Mouse (Mus musculus) forebrain, embryonic 12.5 days (tissue): ENCODE measurements at regions not wholly inside any gene's neighbourhood (a gene's known extent, or its start where the extent isn't known, plus 50 kb on each side); places are given as distances from the start of the nearest gene placed in this dataset.

Experiments used
- ATAC-seq: fragments of 200-750 bp; cut with Nextera tagmentation; 2 replicates; pipeline ENCODE4 v1.8.0; 2017; ENCODE audit warnings: moderate TSS enrichment; ENCODE audit not compliant: low FRiP score
- H3K27ac ChIP-seq: fragments of 300-500 bp; sonication (generic); 2 replicates; pipeline ENCODE4 v1.5.1; 2016; ENCODE audit warnings: mild to moderate bottlenecking
- H3K27me3 ChIP-seq: fragments of 300-500 bp; sonication (generic); 2 replicates; pipeline ENCODE4 v1.6.1; 2016; ENCODE audit warnings: mild to moderate bottlenecking
- H3K36me3 ChIP-seq: fragments of 300-500 bp; sonication (generic); replicated peaks from 2 replicates; pipeline ENCODE4 v1.6.1; 2016; ENCODE audit warnings: mild to moderate bottlenecking
- H3K4me1 ChIP-seq: fragments of 300-500 bp; sonication (generic); 2 replicates; pipeline ENCODE4 v1.6.1; 2016
- H3K4me2 ChIP-seq: fragments of 300-500 bp; sonication (generic); 2 replicates; pipeline ENCODE4 v1.6.1; 2016; ENCODE audit warnings: mild to moderate bottlenecking, moderate library complexity
- H3K4me3 ChIP-seq: fragments of 300-500 bp; sonication (generic); replicated peaks from 2 replicates; pipeline ENCODE4 v1.5.1; 2016; ENCODE audit warnings: mild to moderate bottlenecking
- H3K9ac ChIP-seq: fragments of 300-500 bp; sonication (generic); 2 replicates; pipeline ENCODE4 v1.6.1; 2016; ENCODE audit warnings: mild to moderate bottlenecking
- H3K9me3 ChIP-seq: fragments of 300-500 bp; sonication (generic); 2 replicates; pipeline ENCODE4 v1.6.1; 2016
- whole genome bisulfite sequencing: fragments of 180-500 bp; shearing (Covaris S2); methylation state at CpG from one replicate; pipeline ENCODE4 v1.1.7; 2016; 5-methylcytosine and 5-hydroxymethylcytosine counted together

DNA sequence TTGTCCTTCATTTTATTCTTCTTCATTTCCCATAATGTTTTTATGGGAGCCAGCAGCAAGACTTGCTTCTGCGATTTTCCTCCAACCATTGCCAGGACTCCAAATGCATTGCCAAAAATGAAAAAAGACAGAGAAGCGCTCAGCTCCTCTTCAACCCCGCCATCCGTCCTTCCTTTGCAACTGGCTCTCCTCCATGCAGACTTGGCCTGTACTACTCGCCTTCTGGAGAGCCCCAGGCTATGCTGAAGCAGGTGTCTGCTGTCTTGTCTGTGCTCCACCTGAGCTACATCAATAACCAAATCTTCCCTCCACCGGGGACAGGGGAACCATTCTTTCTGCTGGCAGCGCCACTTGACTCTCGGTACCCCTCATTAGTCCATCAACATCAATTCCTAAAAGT is 384.2 kb downstream of the Rps29 start:
- Histone ChIP-seq H3K9ac (no peak overlapping the region), H3K4me2 (no peak overlapping the region), H3K27me3 (no peaks in the 10 kb centered on the region), H3K4me1 (no peaks in the 10 kb centered on the region), H3K36me3 (no peaks in the 10 kb centered on the region), H3K27ac (no peak overlapping the region), H3K4me3 (no peak overlapping the region), H3K9me3 (no peaks in the 10 kb centered on the region)
- ATAC-seq = no peak
- 89% methylated on average over 8 of the region's 8 CpGs for WGBS

DNA sequence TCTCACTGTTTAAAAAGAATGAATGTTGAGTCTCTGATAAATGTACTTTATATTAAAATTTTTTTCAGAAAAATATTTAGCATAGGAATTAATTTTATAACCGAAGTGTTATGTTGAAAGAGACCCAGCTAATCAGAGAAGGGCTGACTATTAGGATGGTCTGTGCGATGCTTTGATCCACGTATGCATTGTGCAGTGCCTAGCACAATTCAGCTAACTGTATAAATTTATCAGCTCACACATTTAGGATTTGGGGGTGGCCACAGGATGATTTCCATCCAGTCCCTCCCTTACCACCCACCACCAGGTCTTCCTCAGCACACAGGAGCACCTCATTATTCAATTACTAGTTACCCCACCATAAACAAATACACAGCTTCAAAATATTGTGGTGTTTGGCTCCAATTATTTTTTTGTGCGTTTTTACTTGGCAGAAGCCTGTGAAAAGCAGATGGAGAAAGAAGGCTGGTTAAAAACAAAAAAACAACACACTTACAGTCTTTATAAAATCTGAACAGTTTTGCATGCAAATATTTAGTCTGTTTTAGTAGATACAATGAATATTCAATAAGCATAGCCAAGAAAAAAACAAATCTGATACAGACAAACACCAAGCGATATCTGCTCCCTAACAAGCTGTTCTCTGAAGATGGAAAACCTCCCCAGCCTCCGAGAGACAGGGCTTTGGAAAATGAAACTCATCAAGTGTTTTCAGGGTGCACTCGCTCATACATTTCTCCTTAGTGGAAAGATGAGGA is 400.5 kb downstream of the Rps29 start:
- H3K9ac ChIP-seq = no peak overlapping the region
- ATAC-seq = no peak
- H3K36me3 ChIP-seq = no peaks in the 10 kb centered on the region
- no peak overlapping the region for H3K27ac ChIP-seq
- H3K4me3 ChIP-seq = no peak overlapping the region
- WGBS = 88% methylated on average over 7 of the region's 7 CpGs
- no peaks in the 10 kb centered on the region for H3K4me1 ChIP-seq
- H3K9me3 ChIP-seq = no peaks in the 10 kb centered on the region
- H3K4me2 ChIP-seq = no peak overlapping the region
- no peaks in the 10 kb centered on the region for H3K27me3 ChIP-seq

DNA sequence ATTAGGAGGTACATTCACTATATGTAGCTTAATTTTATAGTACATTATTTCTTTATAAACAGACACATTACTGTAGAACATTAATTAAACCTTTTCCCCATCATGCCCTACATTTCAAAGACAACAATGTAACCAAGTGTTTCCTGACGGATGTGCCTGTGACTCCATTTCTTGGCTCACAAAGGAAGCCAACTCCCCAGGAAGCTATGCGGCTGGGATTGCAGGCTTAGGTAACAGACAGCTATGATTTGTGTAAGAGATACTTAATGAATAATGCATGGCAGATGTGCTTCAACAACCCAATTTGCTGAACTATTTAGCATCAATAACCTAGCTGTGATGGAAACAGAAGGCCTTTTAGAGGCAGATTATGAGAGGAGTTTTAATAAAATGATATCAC is 430.1 kb downstream of the Rps29 start:
- H3K4me3 ChIP-seq = no peak overlapping the region
- 39% methylated on average over 2 of the region's 2 CpGs for WGBS
- no peaks in the 10 kb centered on the region for H3K4me1 ChIP-seq
- no peaks in the 10 kb centered on the region for H3K27me3 ChIP-seq
- no peaks in the 10 kb centered on the region for H3K36me3 ChIP-seq
- no peaks in the 10 kb centered on the region for H3K9me3 ChIP-seq
- ATAC-seq = 0 out of 2 replicates have a peak, but pooled peaks have one; percentile 30
- H3K9ac ChIP-seq = no peak overlapping the region
- no peak overlapping the region for H3K4me2 ChIP-seq
- no peak overlapping the region for H3K27ac ChIP-seq

DNA sequence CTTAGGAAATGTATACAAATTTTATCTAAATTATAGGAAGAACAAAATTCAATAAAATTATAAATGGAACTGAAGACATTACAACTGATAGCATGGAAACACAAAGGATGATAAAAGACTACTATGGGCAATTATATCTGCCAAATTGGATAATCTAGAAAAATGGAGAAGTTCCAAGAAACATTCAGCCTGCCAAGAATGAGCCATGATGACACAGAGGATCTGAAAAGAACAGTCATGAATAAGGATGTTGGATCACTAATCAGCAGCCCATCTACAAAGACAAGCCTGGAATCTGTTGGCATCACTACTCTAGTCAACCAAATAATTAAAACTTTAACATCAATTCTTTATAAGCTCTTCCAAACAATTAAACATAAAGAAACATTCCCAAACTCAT is 440.0 kb downstream of the Rps29 start:
- Histone ChIP-seq H3K4me1 (no peaks in the 10 kb centered on the region), H3K27me3 (no peaks in the 10 kb centered on the region), H3K27ac (no peak overlapping the region), H3K9me3 (no peaks in the 10 kb centered on the region), H3K36me3 (no peaks in the 10 kb centered on the region), H3K4me2 (no peak overlapping the region), H3K4me3 (no peak overlapping the region), H3K9ac (no peak overlapping the region)
- ATAC-seq = no peak

DNA sequence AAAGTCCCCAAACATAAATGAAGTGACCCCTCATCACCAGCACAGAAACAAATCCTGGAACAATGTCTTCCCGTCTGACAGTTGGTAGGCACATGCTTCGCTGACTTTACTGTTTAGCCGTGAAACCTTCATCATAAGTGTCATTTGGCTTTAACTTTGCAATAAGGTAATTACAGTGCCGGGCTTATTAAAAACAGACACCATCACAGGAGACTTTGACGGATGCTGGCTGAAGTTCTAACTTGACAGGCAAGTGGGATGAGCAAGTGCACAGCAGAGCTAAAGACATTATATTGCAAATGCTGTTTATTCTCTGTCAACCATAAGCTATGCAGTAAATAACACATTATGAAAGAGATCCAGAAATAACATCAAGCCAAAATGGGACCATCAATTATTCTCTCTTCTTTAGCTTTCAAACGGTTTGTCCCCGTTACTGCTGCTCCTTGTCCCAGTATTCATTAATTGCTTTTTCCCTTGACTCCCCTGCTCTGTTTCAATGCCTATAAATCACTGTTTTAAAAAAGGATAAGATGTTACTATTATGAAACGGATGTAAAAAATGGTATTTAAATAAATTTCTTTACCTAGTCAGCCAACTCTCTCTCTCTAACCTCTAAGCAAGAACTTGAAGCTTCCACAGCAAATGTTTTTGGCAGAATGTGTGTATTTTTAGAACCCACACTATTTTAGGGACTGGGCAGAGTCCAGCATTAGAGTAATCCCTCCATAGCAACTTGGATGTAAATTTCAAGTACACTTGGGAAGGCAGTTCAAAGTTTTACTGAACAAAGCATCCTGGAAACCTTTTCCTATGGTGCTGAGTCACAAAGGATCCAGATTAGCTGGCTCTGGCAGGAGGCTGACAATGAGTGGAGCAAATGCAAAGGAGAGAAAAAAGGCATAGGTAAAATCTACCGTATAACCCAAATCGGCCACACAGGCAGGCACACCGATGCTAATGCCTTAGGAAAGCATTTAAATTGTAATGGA is 464.4 kb downstream of the Rps29 start:
- ATAC-seq = no peak
- Histone ChIP-seq H3K27ac (no peak overlapping the region), H3K4me2 (no peak overlapping the region), H3K9ac (no peak overlapping the region), H3K4me3 (no peak overlapping the region), H3K4me1 (no peaks in the 10 kb centered on the region), H3K27me3 (no peaks in the 10 kb centered on the region), H3K9me3 (no peaks in the 10 kb centered on the region), H3K36me3 (no peaks in the 10 kb centered on the region)
- WGBS = 54% methylated on average over 11 of the region's 11 CpGs

DNA sequence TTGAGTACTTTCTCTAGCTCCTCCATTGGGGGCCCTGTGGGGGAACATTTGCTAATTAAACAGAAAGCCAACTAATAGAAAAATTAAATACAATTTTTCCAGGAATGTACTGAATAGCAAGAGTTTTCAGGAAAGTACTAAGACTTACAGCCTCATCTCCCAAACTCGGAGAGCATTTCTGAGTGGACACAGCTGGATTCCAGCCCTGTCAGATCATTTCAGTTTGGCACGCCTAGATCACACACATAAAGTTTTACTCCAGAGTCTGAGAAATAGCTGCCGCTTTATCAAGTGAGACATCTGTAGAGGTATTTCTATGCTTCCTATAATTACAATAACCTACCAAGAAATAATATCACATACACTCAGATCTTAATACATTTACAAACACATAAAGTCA is 470.7 kb downstream of the Rps29 start:
- 90% methylated on average over 3 of the region's 3 CpGs for WGBS
- H3K4me2 ChIP-seq = no peak overlapping the region
- no peak for ATAC-seq

DNA sequence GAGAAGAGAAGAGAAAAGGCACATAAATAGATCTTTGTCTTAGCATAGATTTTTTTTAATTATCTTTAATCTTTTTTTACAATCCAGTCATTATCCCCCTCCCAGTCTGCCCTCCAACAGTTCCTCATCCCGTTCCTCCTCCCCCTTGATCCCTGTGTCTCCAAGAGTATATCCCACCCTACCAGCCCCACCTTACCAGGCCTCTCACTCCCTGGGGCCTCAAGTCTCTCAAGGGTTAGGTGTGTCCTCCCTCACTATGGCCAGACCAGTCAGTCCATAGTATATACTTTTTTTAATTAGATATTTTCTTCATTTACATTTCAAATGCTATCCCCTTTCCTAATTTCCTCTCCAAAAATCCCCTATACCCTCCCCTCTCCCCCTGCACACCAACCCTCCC is 475.1 kb downstream of the Rps29 start:
- Histone ChIP-seq H3K27me3 (no peaks in the 10 kb centered on the region), H3K36me3 (no peaks in the 10 kb centered on the region), H3K4me1 (peaks cover 4% of the 10 kb centered on the region; the same call in 1 of the 2 replicates), H3K27ac (no peak overlapping the region; the same call in 1 of the 2 replicates), H3K4me2 (no peak overlapping the region), H3K9me3 (no peaks in the 10 kb centered on the region), H3K4me3 (no peak overlapping the region), H3K9ac (no peak overlapping the region)
- 31% methylated on average over 1 of the region's 1 CpGs for WGBS
- no peak for ATAC-seq

More for the DNA sequence above, 470.7 kb downstream of the Rps29 start:
- no peaks in the 10 kb centered on the region for H3K27me3 ChIP-seq
- H3K4me3 ChIP-seq = no peak overlapping the region
- peaks cover 2% of the 10 kb centered on the region; the same call in 1 of the 2 replicates for H3K4me1 ChIP-seq
- no peaks in the 10 kb centered on the region for H3K9me3 ChIP-seq
- H3K9ac ChIP-seq = no peak overlapping the region
- H3K27ac ChIP-seq = no peak overlapping the region
- no peaks in the 10 kb centered on the region for H3K36me3 ChIP-seq

DNA sequence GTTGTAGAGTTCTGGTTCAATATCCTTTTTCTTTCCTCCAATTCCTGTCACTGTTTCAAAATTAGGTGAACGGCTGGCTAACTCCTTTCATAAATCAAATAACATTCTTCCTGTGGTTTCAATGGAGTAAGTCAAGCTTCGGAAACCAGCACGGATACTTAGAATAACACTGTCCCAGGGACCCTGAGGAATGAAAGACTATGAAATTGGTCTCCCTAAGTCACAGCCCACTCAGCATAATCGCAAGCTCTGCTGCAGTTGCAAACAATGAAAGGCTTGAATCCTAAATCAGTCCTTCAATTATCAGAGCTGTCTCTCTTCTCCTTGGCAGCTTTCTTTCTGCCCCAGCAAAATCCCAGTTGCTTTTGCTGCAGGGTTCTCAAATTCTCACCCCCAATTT is 475.8 kb downstream of the Rps29 start:
- Histone ChIP-seq H3K27ac (peak overlapping the region; percentile 50), H3K27me3 (no peaks in the 10 kb centered on the region), H3K9ac (no peak overlapping the region), H3K4me3 (no peak overlapping the region), H3K9me3 (no peaks in the 10 kb centered on the region), H3K4me1 (peaks cover 4% of the 10 kb centered on the region; the same call in 1 of the 2 replicates), H3K36me3 (no peaks in the 10 kb centered on the region), H3K4me2 (no peak overlapping the region)
- WGBS = 4% methylated on average over 4 of the region's 4 CpGs
- ATAC-seq = peak; percentile 77; the same call in 1 of the 2 replicates

DNA sequence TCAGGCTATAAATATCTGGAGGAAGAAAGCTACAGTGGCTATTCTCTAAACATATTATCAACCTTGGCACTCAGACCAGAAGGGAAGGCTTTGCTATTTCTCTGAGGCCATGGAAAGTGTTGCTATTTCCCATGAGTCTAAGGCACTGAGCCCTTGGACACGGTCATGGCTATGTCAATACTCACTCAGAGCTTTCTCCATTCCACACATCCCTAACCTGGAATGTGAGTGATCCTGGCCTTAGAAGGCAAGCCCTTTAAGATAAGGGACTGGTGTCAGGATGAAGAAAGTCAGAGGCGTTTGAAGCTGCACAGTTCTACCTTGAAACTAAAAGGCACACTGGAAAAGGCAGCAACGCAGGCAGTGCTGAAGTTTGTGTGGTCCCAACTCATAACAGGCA is 478.3 kb downstream of the Rps29 start:
- no peaks in the 10 kb centered on the region for H3K9me3 ChIP-seq
- H3K9ac ChIP-seq = no peak overlapping the region
- H3K4me3 ChIP-seq = no peak overlapping the region
- peaks cover 4% of the 10 kb centered on the region; the same call in 1 of the 2 replicates for H3K4me1 ChIP-seq
- H3K27me3 ChIP-seq = no peaks in the 10 kb centered on the region
- no peaks in the 10 kb centered on the region for H3K36me3 ChIP-seq
- no peak overlapping the region for H3K27ac ChIP-seq
- WGBS = 92% methylated on average over 3 of the region's 3 CpGs
- no peak for ATAC-seq
- H3K4me2 ChIP-seq = no peak overlapping the region

DNA sequence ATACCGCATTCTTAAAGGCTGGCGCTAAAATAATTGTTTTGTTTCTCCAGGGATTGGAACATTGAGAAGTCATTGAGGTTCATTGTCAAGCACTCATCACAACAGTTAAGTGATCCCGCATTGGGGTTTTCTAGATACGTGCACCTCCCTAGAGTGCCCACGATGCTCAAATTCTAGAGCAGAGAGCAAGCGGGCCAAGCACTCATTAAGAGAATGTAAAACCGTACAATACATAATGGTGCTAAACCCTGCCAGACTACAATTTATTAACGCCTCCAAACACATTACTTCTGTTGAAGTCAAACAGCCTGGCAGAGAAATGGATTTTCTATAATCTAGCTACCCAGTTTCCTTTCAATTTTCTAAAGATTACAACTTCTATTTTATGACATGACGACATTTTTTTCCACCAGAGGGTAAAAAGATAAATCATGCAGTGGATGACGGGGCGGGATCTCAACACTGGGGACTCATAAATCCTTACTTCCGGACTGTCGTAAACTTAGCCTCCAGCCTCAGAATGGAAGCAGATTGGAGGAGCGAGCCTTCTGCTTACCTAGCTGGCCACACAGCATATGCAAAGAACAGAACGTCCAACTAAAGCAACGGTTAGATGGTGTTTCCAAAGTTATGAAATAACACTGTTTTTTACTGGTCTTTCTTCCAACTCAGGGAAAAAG is 482.8 kb downstream of the Rps29 start:
- 91% methylated on average over 16 of the region's 16 CpGs for WGBS
- ATAC-seq = no peak
- H3K4me2 ChIP-seq = no peak overlapping the region
- no peak overlapping the region for H3K4me3 ChIP-seq
- H3K9ac ChIP-seq = no peak overlapping the region
- H3K36me3 ChIP-seq = no peaks in the 10 kb centered on the region
- H3K9me3 ChIP-seq = no peaks in the 10 kb centered on the region
- H3K27ac ChIP-seq = no peak overlapping the region
- no peaks in the 10 kb centered on the region for H3K4me1 ChIP-seq
- H3K27me3 ChIP-seq = no peaks in the 10 kb centered on the region

DNA sequence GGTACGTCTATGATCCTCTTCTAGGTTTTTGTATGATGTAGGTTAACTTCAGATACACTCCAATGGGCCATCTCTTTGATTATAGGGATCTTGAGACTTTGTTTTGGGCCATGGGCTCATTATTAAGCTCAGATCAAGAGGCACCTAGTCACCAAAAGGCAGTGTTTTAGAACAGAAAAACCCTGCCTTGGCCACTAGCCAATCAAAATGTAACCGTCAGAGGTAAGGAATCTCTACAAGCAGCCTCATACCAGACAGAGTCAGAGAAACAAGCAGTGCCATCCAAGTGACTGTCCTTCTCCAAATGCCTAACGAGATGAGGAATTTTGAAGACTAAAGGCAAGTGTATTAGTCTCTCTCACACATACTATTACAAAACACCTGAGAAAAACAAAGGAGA is 487.0 kb downstream of the Rps29 start:
- H3K4me2 ChIP-seq = no peak overlapping the region
- H3K9me3 ChIP-seq = no peaks in the 10 kb centered on the region
- H3K27me3 ChIP-seq = no peaks in the 10 kb centered on the region
- H3K4me1 ChIP-seq = no peaks in the 10 kb centered on the region
- H3K36me3 ChIP-seq = no peaks in the 10 kb centered on the region
- no peak overlapping the region for H3K9ac ChIP-seq
- no peak overlapping the region for H3K4me3 ChIP-seq
- no peak overlapping the region for H3K27ac ChIP-seq
- ATAC-seq = no peak
- WGBS = 86% methylated on average over 3 of the region's 3 CpGs

DNA sequence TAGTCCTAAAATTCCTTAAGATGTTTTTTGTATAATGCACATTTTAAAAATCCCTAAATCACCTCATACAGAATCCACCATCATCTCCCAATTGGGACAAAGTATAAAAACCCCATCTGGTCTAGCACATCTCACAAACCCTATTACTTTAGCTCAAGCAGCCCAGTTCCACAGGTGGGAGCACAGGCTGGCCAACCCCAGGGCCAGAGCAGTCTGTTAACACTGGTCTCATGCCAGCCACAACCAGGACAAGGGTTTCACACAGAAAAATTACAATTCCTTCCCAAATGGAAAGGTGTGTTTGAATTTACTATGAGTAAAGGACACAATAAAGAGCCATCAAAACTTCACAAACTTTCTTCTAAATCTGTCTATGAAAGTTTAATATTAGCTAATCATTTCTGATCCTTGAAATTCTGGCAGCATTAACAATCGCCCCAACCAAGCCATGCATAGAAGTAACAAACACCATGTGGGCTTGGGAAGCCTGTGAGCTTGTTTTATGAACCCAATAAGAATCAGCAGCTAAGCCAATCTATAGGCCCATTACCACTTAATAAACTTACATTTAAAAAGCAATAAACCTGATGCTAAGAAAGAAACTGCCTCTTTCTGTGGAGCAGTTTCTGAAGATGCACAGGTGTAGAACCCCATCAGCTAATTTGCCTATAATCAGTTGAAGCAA is 512.9 kb downstream of the Rps29 start:
- Histone ChIP-seq H3K4me3 (no peak overlapping the region), H3K9ac (no peak overlapping the region), H3K27me3 (no peaks in the 10 kb centered on the region), H3K4me2 (no peak overlapping the region), H3K9me3 (no peaks in the 10 kb centered on the region), H3K27ac (no peak overlapping the region), H3K4me1 (no peaks in the 10 kb centered on the region), H3K36me3 (no peaks in the 10 kb centered on the region)
- WGBS = 100% methylated on average over 1 of the region's 1 CpGs
- no peak for ATAC-seq
